Mouse (Mus musculus) liver (tissue): ENCODE data around the gene Cebpe.

Experiments used
- DNase-seq: peaks from one replicate; pipeline ENCODE4 v3.0.0-alpha.2; 2020; ENCODE audit warnings: mixed read lengths

Cebpe gene

GRCm38 (mm10) chr14:54720654-54721350, 8.8 kb upstream of the Cebpe start:
- DNase-seq, result no peak

DNA sequence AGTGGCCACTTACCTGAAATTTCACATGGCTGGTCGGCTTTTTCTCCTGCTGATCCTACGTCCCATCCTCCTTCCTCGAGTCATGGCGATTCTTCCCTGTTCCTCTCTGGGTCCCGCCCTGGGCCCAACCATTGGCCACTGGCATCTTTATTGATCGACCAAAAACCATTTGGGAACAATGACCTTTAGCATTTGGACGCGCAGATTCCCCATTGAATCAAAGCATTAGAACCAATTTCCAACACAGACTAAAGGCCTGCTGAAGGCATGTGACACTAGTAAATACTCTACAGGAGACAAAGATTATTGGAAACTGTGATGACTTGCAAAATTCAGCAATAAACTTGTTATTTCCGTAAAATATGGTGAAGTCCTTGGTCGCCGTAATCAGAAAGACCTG, 8.1 kb upstream of the Cebpe start:
- DNase-seq, result no peak

DNA sequence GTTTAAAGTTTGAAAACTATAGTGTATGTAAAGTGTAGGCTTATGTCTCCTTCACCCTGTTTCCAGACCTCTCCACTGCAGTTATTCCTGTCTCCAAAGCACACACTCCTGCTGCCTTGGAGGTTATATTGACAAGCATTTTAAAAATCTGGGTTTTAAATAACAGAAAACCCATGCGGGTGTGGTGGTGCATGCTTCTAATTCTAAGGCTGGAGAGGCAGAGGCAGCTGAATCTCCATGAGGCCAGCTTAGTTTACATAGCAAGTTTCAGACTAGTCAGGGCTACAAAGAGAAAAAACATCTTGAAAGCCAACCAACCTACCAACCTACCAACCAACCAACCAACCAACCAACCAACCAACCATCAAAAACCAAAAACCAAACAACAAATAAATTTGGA, 3.4 kb upstream of the Cebpe start:
- no peak for DNase-seq

DNA sequence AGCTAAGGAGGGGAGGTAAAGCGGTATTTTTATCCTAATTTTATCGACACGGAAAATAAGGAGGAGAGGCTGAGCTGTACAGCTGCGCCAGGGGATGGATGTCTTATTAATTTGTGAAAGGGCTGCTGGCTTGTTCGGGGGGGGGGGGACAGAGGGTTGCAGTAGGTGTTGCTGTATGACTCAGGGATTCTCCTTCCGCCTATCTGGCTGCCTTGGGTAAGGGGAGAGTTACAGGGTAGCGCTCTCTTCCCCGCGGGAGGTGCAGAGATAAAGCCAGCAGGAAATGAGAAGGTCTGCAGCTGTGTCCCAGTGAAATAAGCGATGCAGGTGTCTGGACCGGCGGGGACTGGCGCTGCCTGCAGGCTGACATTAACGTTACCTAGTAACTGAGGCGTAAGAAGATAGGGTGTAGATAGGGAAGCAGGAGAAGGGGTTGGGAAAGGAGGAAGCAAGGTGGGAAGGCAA, 2.7 kb upstream of the Cebpe start:
- peak; percentile 32 for DNase-seq

GRCm38 (mm10) chr14:54714121-54714520, 2.1 kb upstream of the Cebpe start:
- peak; percentile 57 for DNase-seq

- peak; percentile 48 for DNase-seq
Measured at GRCm38 (mm10) chr14:54712861-54713260, 887 bp upstream of the Cebpe start.

DNA sequence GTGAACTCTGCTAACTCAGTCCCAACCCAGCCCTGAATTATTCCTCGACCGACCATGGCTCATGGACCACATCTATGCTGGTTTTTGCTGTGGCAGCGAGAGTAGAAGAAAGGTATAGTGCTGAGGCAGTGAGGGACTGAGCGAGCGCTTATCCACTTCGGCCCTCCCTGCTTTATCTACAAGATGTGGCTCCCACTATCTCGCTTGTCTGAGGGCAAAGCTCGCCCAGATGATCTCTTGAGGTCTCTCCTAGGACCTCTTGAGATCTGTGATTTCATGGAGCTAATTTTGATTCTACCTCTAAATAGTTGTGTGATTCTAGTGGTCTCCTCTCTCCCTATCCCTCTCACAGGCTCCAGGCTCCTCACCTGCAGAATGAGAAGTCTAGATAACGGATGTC, 2.9 kb downstream of the Cebpe start:
- DNase-seq, result no peak

DNA sequence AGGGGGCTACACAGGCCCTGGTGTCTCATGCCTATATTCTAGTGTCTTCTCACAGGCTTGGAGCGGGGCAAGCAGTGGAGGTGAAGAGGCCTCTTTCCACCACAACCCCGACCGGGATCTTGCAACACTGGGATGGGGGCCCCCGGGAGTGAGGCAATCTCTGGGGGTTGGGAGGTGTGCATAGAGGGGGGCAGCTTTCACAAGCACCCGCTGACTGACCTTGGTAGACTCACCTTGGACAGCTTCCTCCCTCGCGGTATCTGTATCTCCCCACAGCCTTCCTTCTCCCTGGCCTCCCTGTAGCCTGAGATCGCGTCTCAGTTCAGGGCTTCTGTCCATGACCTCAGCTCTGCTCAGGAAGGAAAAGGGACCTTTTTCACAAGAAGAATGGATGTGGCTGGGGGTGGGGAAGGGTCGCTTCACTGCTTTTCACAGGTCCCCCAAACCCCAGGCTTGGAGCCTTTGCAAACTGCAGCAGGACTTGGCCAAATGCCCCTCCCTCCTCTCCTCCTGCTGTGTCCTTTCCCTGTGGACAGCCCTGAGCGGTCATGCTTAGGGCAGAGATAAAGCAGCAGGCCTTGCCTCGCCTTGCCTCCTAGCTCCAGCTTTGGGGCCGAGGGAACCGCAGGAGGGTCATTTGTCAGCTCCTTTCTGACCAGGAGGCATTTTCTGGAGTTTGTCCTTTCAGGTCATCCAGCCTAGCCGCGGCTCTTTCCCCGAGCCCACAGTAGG, 5.2 kb downstream of the Cebpe start:
- DNase-seq, result peak; percentile 44

- DNase-seq, result peak; percentile 89
Measured at GRCm38 (mm10) chr14:54705844-54706243, 6.1 kb downstream of the Cebpe start.

GRCm38 (mm10) chr14:54703207-54703606, 8.8 kb downstream of the Cebpe start:
- no peak for DNase-seq

DNA sequence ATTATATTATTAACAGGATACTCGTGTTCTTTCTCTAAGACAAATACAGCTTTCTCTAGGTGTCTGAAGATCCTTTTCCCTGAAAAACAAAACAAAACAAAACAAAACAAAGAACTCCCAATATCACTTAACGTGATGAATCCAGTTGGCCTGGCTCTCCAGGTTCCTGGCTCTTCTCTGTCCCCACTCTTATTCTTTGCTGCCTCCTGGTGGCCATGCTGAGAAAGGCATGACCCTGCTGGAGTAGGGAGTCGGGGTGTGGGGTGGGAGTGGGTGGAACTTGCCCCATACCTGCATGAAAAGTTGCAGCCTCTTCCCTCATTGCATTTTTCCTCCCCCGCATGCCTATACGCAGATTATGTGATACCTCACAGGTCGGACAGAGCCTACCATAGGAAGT, 10.7 kb downstream of the Cebpe start:
- DNase-seq, result peak; percentile 84

- DNase-seq, result no peak
Measured at GRCm38 (mm10) chr14:54699586-54699985, 12.4 kb downstream of the Cebpe start.

DNA sequence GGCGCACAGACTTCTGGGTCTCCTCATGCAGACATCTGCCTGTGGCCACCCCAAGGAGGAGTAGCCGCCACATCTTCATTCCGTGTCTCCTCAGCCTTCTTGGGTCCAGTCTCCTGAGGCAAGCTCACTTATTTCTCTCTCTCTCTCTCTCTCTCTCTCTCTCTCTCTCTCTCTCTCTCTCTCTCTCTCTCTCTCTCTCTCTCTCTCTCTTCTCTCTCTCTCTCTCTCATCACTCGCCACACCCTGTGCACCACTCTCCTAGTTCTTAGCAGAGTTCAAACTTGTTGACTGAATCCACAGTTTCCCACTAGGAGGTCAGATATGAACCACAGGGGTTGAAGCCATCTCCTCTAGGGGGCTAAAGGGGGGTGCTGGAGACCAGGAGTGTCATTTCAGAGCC, 13.2 kb downstream of the Cebpe start, which contains the start of gene Gm29776:
Gene Gm29776, minus strand, starts transcription at position 101 of the 400 bp plus-strand sequence.
- DNase-seq, result no peak

- DNase-seq, result no peak
Measured at GRCm38 (mm10) chr14:54696752-54697151, 15.2 kb downstream of the Cebpe start.

- DNase-seq, result no peak
Measured at GRCm38 (mm10) chr14:54695042-54695441, 16.9 kb downstream of the Cebpe start.

- DNase-seq, result no peak
Measured at GRCm38 (mm10) chr14:54687251-54687650, 24.7 kb downstream of the Cebpe start.

- DNase-seq, result peak; percentile 98
Measured at GRCm38 (mm10) chr14:54686522-54687143, 25.3 kb downstream of the Cebpe start, which contains the start of gene Acin1. Gene Acin1, minus strand, starts transcription at chr14:54686931.

DNA sequence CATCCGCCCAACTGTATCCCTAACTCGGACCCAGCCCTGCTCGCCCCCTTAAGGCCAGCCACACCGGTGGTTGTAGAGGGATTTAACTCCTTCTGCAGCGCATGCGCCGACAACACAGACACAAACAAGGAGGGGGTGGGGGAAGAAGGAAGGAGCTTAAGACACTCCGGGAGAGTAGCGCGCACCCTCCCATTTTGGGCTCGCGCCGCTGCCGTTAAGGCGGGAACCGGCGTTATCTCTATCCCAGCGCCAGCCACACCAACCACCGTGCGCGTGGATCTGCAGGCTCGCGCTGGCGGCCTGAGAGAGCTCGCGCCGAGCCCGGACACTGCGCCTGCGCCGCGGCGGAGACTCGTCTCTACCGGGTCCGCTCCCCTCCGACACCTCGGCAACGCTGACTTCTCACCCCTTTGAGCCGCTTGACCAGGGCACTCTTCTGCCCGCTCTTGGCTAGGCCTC, 25.9 kb downstream of the Cebpe start, which contains the start of gene 1700123O20Rik:
Gene 1700123O20Rik, plus strand, starts transcription at position 154 of the 459 bp plus-strand sequence.
- DNase-seq, result peak; percentile 93

DNA sequence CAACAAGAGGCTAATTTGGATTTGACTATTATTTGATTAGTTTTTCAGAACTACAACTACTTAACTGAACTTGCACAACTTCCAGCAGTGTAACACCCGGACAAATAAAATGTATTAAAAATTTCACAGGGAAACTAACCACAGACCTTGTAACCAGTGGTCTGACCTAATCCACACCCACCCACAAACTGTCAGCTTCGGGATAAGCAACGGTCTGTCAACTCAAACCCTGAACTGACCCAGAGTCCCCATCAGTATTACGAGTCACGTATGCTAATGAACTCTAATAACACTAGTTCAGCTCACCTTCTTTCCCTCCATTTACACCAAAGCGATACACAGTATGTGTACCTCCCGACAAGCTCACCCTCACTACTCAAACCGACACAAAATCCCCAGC, 26.5 kb downstream of the Cebpe start:
- peak; percentile 25 for DNase-seq

GRCm38 (mm10) chr14:54682396-54682795, 29.6 kb downstream of the Cebpe start:
- DNase-seq, result no peak

- peak; percentile 29 for DNase-seq
Measured at GRCm38 (mm10) chr14:54678657-54679304, 33.2 kb downstream of the Cebpe start.

DNA sequence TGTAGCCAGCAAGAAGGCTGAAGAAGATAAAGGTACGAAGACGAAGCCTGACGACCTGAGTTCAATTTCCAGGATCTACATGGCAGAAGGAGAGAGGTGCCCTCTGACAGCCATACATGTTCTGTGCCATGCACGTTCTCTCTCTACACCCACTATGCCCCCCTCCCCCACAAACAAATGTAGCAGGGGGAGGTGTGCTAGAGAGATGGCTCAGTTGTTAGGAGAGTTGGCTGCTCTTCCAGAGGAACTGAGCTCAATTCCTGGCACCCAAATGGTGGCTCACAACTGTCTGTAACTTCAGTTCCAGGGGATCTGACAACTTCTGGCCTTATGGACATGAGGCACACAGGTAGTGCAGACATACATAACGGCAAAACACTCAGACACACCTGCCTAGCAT, 35.7 kb downstream of the Cebpe start:
- DNase-seq, result no peak

GRCm38 (mm10) chr14:54674317-54674716, 37.7 kb downstream of the Cebpe start:
- DNase-seq, result no peak
